Mouse (Mus musculus) MEL (cell line): ENCODE data around the gene Pls3.

Experiments used
- CHD2 ChIP-seq: IDR thresholded peaks from 2 replicates; pipeline ENCODE4 v1.6.1; 2011; ENCODE audit warnings: low read length, improper control_type of control experiment
- CTCF ChIP-seq, 3 experiments: IDR thresholded peaks in 2 of 3; conservative IDR thresholded peaks in 1 of 3; 2 replicates each; pipeline ENCODE4 v1.5.1; 2011 to 2012; ENCODE audit warnings: low read length in 3 of 3, low read depth in 2 of 3, mild to moderate bottlenecking in 2 of 3, improper control_type of control experiment in 1 of 3, inconsistent platforms in 1 of 3, mixed read lengths in 1 of 3, moderate library complexity in 1 of 3; ENCODE audit not compliant: control insufficient read depth in 1 of 3, insufficient read depth in 1 of 3, poor library complexity in 1 of 3, severe bottlenecking in 1 of 3
- HCFC1 ChIP-seq: IDR thresholded peaks from 2 replicates; pipeline ENCODE4 v1.6.1; 2012; ENCODE audit warnings: low read depth, mild to moderate bottlenecking, inconsistent platforms, low read length, improper control_type of control experiment, moderate library complexity
- MAX ChIP-seq: IDR thresholded peaks from 2 replicates; pipeline ENCODE4 v1.6.1; 2011; ENCODE audit warnings: low read length, improper control_type of control experiment
- MAZ ChIP-seq: IDR thresholded peaks from 2 replicates; pipeline ENCODE4 v1.6.1; 2012; ENCODE audit warnings: low read depth, mild to moderate bottlenecking, inconsistent platforms, low read length, improper control_type of control experiment
- NRF1 ChIP-seq: IDR thresholded peaks from 2 replicates; pipeline ENCODE4 v1.6.1; 2014; ENCODE audit warnings: low read depth, mild to moderate bottlenecking, inconsistent platforms, low read length, improper control_type of control experiment, moderate library complexity; ENCODE audit not compliant: poor library complexity, insufficient read depth, severe bottlenecking
- POLR2AphosphoS2 ChIP-seq: IDR thresholded peaks from 2 replicates; pipeline ENCODE4 v1.6.1; 2011; ENCODE audit warnings: low read length, improper control_type of control experiment
- TAL1 ChIP-seq: IDR thresholded peaks from 2 replicates; pipeline ENCODE4 v1.6.1; 2012; ENCODE audit warnings: mild to moderate bottlenecking, inconsistent platforms, low read length, moderate library complexity, mixed read lengths
- TBP ChIP-seq: IDR thresholded peaks from 2 replicates; pipeline ENCODE4 v1.8.0; 2011; ENCODE audit warnings: low read depth, low read length, improper control_type of control experiment
- TCF12 ChIP-seq: IDR thresholded peaks from 2 replicates; pipeline ENCODE4 v1.6.1; 2014; ENCODE audit warnings: low read depth, mild to moderate bottlenecking, inconsistent platforms, low read length, improper control_type of control experiment, moderate library complexity
- UBTF ChIP-seq: IDR thresholded peaks from 2 replicates; pipeline ENCODE4 v1.6.1; 2012; ENCODE audit warnings: low read depth, mild to moderate bottlenecking, inconsistent platforms, low read length, improper control_type of control experiment, moderate library complexity, borderline replicate concordance; ENCODE audit not compliant: insufficient read depth

DNA sequence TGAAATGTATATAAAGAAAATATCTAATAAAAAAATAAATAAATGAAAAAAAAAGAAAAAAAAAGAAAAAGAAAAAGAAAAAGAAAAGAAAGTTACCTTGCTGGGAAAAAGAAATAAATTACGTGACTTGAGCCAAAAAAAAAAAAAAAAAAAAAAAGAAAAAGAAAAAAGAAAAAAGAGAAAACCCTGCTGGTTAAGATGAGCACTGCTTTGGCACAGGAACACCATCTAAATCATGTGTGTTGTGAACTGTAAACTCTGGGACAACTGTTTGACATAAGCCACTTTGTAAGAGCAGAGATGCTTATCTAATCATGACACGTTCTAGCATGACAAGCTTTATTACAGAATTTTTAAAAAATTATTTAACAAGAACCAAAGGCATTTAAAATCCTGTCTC lies 32.9 kb downstream of the Pls3 start:
- TF ChIP-seq MAZ (no peak), TAL1 (no peak), CHD2 (no peak), HCFC1 (no peak), TBP (no peak), UBTF (no peak), CTCF (IDR thresholded peaks at IDR 0.05 in 2 of 3, conservative IDR thresholded peaks at IDR 0.05 in 1 of 3; ENCODE audit: control insufficient read depth in 1 of 3, insufficient read depth in 1 of 3, low read depth in 2 of 3, low read length in 3 of 3, poor library complexity in 1 of 3, severe bottlenecking in 1 of 3) (no peak), POLR2AphosphoS2 (no peak), MAX (no peak), TCF12 (no peak), NRF1 (no peak)
